Mouse (Mus musculus) lung, embryonic 14.5 days (tissue): ENCODE measurements around the gene Spata2. TPM values are rescaled to one million over a fixed set of nuclear protein-coding genes. Genes with fewer than 3 reads are reported as not detected.
A peak's percentile ranks its signal among the peaks of the same experiment; 100 is the strongest.

Experiments used
- ATAC-seq: fragments of 200-750 bp; cut with Nextera tagmentation; 2 replicates; pipeline ENCODE4 v1.8.0; 2017; ENCODE audit warnings: mild to moderate bottlenecking, moderate TSS enrichment, moderate library complexity; ENCODE audit not compliant: insufficient read depth
- DNase-seq: peaks from one replicate; pipeline ENCODE4 v3.0.0-alpha.2; 2015
- H3K27ac ChIP-seq: fragments of 300-500 bp; sonication (generic); 2 replicates; pipeline ENCODE4 v1.5.1; 2014; ENCODE audit warnings: low read depth, mild to moderate bottlenecking, moderate library complexity
- H3K27me3 ChIP-seq: fragments of 300-500 bp; sonication (generic); 2 replicates; pipeline ENCODE4 v1.6.1; 2014; ENCODE audit warnings: low read length, control low read depth; ENCODE audit not compliant: insufficient read depth
- H3K36me3 ChIP-seq: fragments of 300-500 bp; sonication (generic); 2 replicates; pipeline ENCODE4 v1.6.1; 2014; ENCODE audit warnings: control low read depth; ENCODE audit not compliant: insufficient read depth
- H3K4me1 ChIP-seq: fragments of 300-500 bp; sonication (generic); 2 replicates; pipeline ENCODE4 v1.6.1; 2014; ENCODE audit warnings: antibody characterized with exemption, control low read depth; ENCODE audit not compliant: insufficient read depth
- H3K4me2 ChIP-seq: fragments of 300-500 bp; sonication (generic); 2 replicates; pipeline ENCODE4 v1.6.1; 2014; ENCODE audit warnings: mild to moderate bottlenecking
- H3K4me3 ChIP-seq: fragments of 300-500 bp; sonication (generic); 2 replicates; pipeline ENCODE4 v1.5.1; 2014; ENCODE audit warnings: low read depth, low read length
- H3K9ac ChIP-seq: fragments of 300-500 bp; sonication (generic); 2 replicates; pipeline ENCODE4 v1.6.1; 2014
- H3K9me3 ChIP-seq: fragments of 300-500 bp; sonication (generic); 2 replicates; pipeline ENCODE4 v1.6.1; 2016; ENCODE audit warnings: low read depth, low read length, control low read depth
- CTCF ChIP-seq: IDR thresholded peaks from 2 replicates; pipeline ENCODE4 v1.5.1; 2016; ENCODE audit warnings: antibody characterized with exemption, low read depth
- WGBS: fragments of 180-500 bp; shearing (Covaris S2); extraction: QIAGEN DNeasy Blood & Tissue Kit; methylation state at CpG from one replicate; pipeline ENCODE4 v1.1.7; 2014; 5-methylcytosine and 5-hydroxymethylcytosine counted together
- polyA plus RNA-seq: library from polyadenylated mRNA; unstranded; fragments of >200 nt; fragmentation: Nextera tagmentation; extraction: Ambion mirVana; gene quantifications from 2 replicates; pipeline ENCODE4 v1.2.1, GENCODE M21; 2014

The Spata2 gene
- polyA plus RNA-seq, 1 experiment from 2014 or later, result 15.6 TPM

- no peaks in the 10 kb centered on the region for H3K27me3 ChIP-seq
- no peak overlapping the region for H3K4me3 ChIP-seq
- DNase-seq (no peak), ATAC-seq (no peak)
- WGBS, result 91% methylated on average over 3 of the region's 3 CpGs
- peaks cover 70% of the 10 kb centered on the region for H3K36me3 ChIP-seq
- no peak overlapping the region for H3K9ac ChIP-seq
- H3K27ac ChIP-seq, result no peak overlapping the region
- no peak for TF ChIP-seq CTCF
- no peaks in the 10 kb centered on the region for H3K4me1 ChIP-seq
- no peaks in the 10 kb centered on the region for H3K9me3 ChIP-seq
- no peak overlapping the region for H3K4me2 ChIP-seq
Measured at GRCm38 (mm10) chr2:167458548-167458947, 34.1 kb downstream of the Spata2 start.

- ATAC-seq (no peak), DNase-seq (no peak)
- no peaks in the 10 kb centered on the region for H3K4me1 ChIP-seq
- no peak overlapping the region for H3K27ac ChIP-seq
- no peak for TF ChIP-seq CTCF
- H3K36me3 ChIP-seq, result peaks cover 77% of the 10 kb centered on the region
- H3K9ac ChIP-seq, result no peak overlapping the region
- H3K4me2 ChIP-seq, result no peak overlapping the region
- 87% methylated on average over 9 of the region's 9 CpGs for WGBS
- H3K9me3 ChIP-seq, result no peaks in the 10 kb centered on the region
- no peaks in the 10 kb centered on the region for H3K27me3 ChIP-seq
- H3K4me3 ChIP-seq, result no peak overlapping the region
Measured at GRCm38 (mm10) chr2:167457213-167457612, 35.5 kb downstream of the Spata2 start.

- Histone ChIP-seq H3K9ac (no peak overlapping the region), H3K4me2 (no peak overlapping the region), H3K4me1 (no peaks in the 10 kb centered on the region), H3K4me3 (no peak overlapping the region), H3K9me3 (no peaks in the 10 kb centered on the region), H3K27me3 (no peaks in the 10 kb centered on the region), H3K36me3 (peaks cover 80% of the 10 kb centered on the region), H3K27ac (no peak overlapping the region)
- 86% methylated on average over 5 of the region's 5 CpGs for WGBS
- DNase-seq, result no peak
- no peak for TF ChIP-seq CTCF
- no peak for ATAC-seq
Measured at GRCm38 (mm10) chr2:167456361-167457020, 36.2 kb downstream of the Spata2 start.

GRCm38 (mm10) chr2:167453814-167454213 lies 38.9 kb downstream of the Spata2 start:
- Histone ChIP-seq H3K36me3 (peaks cover 84% of the 10 kb centered on the region), H3K9ac (no peak overlapping the region)
- peak; percentile 67 for DNase-seq

GRCm38 (mm10) chr2:167450647-167451046 lies 42.0 kb downstream of the Spata2 start:
- H3K9ac ChIP-seq, result no peak overlapping the region
- no peaks in the 10 kb centered on the region for H3K27me3 ChIP-seq
- DNase-seq (no peak), ATAC-seq (no peak)
- no peaks in the 10 kb centered on the region for H3K9me3 ChIP-seq
- no peak overlapping the region for H3K4me3 ChIP-seq
- peak; percentile 14; the same call in 1 of the 2 replicates for TF ChIP-seq CTCF
- 87% methylated on average over 8 of the region's 8 CpGs for WGBS
- H3K27ac ChIP-seq, result no peak overlapping the region
- H3K4me2 ChIP-seq, result no peak overlapping the region
- H3K36me3 ChIP-seq, result peaks cover 81% of the 10 kb centered on the region
- H3K4me1 ChIP-seq, result no peaks in the 10 kb centered on the region

More at GRCm38 (mm10) chr2:167453814-167454213, 38.9 kb downstream of the Spata2 start:
- no peak overlapping the region for H3K27ac ChIP-seq
- 62% methylated on average over 3 of the region's 3 CpGs for WGBS
- H3K4me2 ChIP-seq, result no peak overlapping the region
- no peak for TF ChIP-seq CTCF
- no peaks in the 10 kb centered on the region for H3K9me3 ChIP-seq
- H3K4me3 ChIP-seq, result no peak overlapping the region
- ATAC-seq, result no peak
- no peaks in the 10 kb centered on the region for H3K4me1 ChIP-seq
- no peaks in the 10 kb centered on the region for H3K27me3 ChIP-seq

- Histone ChIP-seq H3K9me3 (no peaks in the 10 kb centered on the region), H3K27ac (no peak overlapping the region), H3K4me2 (no peak overlapping the region), H3K27me3 (no peaks in the 10 kb centered on the region), H3K4me1 (no peaks in the 10 kb centered on the region), H3K9ac (no peak overlapping the region), H3K36me3 (peaks cover 82% of the 10 kb centered on the region), H3K4me3 (no peak overlapping the region)
- 90% methylated on average over 21 of the region's 21 CpGs for WGBS
- DNase-seq (no peak), ATAC-seq (no peak)
- no peak for TF ChIP-seq CTCF
Measured at GRCm38 (mm10) chr2:167449331-167450275, 43.1 kb downstream of the Spata2 start.

- Histone ChIP-seq H3K4me2 (no peak overlapping the region), H3K9me3 (no peaks in the 10 kb centered on the region), H3K27me3 (no peaks in the 10 kb centered on the region), H3K36me3 (peaks cover 87% of the 10 kb centered on the region), H3K4me1 (no peaks in the 10 kb centered on the region), H3K9ac (no peak overlapping the region), H3K27ac (no peak overlapping the region), H3K4me3 (no peak overlapping the region)
- DNase-seq (no peak), ATAC-seq (no peak; the same call in 1 of the 2 replicates)
- no peak for TF ChIP-seq CTCF
- 93% methylated on average over 8 of the region's 8 CpGs for WGBS
Measured at GRCm38 (mm10) chr2:167447629-167448028, 45.1 kb downstream of the Spata2 start.
